Mouse (Mus musculus): ENCODE results near the gene Nav2. TPM values are rescaled to one million over a fixed set of nuclear protein-coding genes. Genes with fewer than 3 reads are reported as not detected.

Gene Nav2
- polyA plus RNA-seq, 1 experiment from 2014 or later = 24.2 TPM

DNA sequence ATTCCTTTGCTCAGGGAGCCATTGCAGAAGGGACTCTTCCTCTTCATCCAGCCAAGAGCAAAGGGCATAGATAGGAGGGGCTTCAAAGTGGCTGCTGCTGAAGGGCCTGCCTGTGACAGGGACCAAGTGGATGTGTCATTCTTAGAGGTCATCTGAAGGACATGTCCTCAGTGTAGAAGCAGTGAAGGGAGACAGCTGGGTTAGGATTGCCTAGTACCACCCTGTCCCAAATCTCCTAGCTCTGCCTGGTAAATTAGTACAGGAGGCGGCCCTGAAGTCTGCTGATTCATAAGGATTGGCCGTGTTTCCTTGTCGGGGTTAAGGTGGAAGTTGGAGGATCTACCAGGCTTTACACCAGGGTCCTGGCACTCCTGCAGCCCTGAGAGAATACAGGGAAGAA is 691.4 kb downstream of the Nav2 start:
- 85% methylated on average over 3 of the region's 3 CpGs for WGBS
- Histone ChIP-seq H3K27me3 (no peaks in the 10 kb centered on the region), H3K4me3 (no peak overlapping the region), H3K9me3 (no peaks in the 10 kb centered on the region), H3K9ac (no peak overlapping the region), H3K4me1 (replicated peaks) (no peaks in the 10 kb centered on the region), H3K36me3 (peaks cover 68% of the 10 kb centered on the region), H3K27ac (no peak overlapping the region), H3K4me2 (no peak overlapping the region)
- no peak for ATAC-seq (ENCODE audit: low FRiP score)

DNA sequence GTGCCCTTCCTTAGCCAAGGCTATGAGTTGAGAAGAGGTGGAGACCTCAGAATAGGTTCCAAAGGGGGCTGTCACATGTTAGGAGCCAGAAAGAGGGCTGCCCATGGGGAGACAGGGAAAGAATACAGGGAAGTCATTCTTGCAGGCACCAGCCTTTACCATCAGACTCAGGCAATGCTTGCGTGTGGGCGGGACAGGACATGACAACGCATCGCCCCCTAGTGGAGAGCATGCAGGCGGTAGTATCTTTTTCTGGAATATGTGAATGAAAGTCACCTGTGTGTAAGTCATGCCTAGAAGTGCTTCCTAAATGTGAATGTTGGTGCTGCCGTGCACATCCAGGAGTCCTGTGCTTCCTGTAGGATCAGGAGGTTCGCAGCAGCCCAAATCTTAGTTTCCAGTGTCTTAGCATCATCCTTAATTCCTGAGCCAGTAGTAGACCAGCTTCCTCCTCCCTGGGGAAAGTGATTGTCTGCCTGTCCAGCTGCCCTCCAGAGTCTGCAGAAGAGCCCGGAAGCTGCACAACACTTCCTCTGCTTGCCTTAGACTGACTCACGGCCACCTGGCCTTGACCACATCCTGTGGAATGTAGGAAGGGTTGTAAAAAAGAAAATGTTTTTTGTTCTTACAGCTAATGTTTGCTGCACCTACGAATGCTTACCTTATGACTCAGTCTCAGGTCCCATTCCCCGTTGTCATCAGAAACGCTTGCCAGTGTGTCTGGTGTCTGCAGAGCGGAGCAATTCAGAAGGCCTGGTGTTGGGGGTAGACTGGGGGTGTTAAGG is 692.9 kb downstream of the Nav2 start:
- Histone ChIP-seq H3K36me3 (peaks cover 67% of the 10 kb centered on the region), H3K9ac (no peak overlapping the region), H3K9me3 (no peaks in the 10 kb centered on the region), H3K4me2 (no peak overlapping the region), H3K27me3 (no peaks in the 10 kb centered on the region), H3K27ac (no peak overlapping the region), H3K4me1 (replicated peaks) (no peaks in the 10 kb centered on the region), H3K4me3 (no peak overlapping the region)
- ATAC-seq (ENCODE audit: low FRiP score) = peak; percentile 57; the same call in 1 of the 2 replicates
- WGBS = 62% methylated on average over 13 of the region's 13 CpGs

DNA sequence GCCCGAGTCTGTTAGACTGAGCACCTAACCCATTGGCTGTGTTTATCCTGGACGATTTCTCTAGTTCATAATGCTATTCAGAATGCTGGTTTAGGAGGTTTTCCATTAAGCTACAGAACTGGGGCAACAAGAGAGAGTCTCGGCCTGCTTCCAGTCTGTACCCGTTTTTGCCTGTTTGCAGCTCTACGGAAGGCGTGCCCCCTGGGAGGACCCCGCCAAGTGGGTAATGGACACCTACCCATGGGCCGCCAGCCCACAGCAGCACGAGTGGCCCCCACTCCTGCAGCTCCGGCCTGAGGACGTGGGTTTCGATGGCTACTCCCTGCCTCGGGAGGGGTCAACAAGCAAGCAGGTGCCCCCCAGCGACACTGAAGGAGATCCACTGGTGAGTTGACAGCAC is 695.7 kb downstream of the Nav2 start:
- Histone ChIP-seq H3K4me2 (no peak overlapping the region), H3K27me3 (0 out of 2 replicates have a peak, but pooled peaks cover 3% of the 10 kb centered on the region), H3K9ac (no peak overlapping the region), H3K4me3 (no peak overlapping the region), H3K4me1 (replicated peaks) (no peaks in the 10 kb centered on the region), H3K27ac (no peak overlapping the region), H3K9me3 (no peaks in the 10 kb centered on the region), H3K36me3 (peaks cover 48% of the 10 kb centered on the region)
- no peak for ATAC-seq (ENCODE audit: low FRiP score)
- WGBS = 91% methylated on average over 14 of the region's 14 CpGs

DNA sequence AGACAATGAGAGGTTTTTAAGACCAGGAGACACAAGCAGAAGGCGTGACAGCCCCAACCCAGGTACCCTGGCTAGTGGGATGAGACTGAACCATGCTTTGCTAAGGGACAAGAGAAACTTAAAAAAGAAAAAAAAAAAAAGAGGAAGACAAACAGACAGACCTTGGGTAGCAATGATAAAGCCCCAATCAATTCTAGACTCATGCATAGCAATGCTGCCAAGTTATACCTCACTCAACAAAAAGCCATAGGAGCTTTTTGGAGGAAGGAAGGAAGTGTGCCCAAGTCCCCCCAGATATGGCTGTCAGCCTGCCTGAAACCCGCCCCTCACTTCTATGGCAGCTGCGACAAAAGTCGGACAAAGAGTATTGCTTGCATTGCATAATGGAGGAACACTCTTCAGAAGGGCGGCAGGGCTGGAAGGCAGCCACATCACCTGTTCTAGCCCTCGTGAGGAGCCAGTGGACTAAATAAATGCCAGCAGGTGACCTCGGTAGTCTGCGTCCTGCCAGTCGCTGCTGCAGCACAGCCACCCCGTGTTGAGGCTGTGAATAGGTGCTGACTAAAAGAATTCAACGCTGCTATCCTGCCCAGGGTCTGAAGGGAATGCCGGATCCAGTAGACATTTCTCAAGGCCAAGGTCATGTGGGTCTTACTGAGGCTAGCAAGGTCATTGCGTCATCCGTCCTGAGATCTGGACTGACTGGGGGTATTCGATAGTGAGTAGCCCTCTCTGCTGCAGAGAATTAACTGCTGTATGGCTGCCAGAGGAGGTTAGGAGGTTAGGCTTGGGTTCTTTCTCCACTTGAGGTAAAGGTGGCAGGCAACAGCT is 696.7 kb downstream of the Nav2 start:
- Histone ChIP-seq H3K9me3 (no peaks in the 10 kb centered on the region), H3K27ac (no peak overlapping the region), H3K9ac (no peak overlapping the region), H3K4me2 (no peak overlapping the region), H3K4me1 (replicated peaks) (0 out of 2 replicates have a peak, but pooled peaks cover 2% of the 10 kb centered on the region), H3K36me3 (peaks cover 38% of the 10 kb centered on the region), H3K27me3 (0 out of 2 replicates have a peak, but pooled peaks cover 3% of the 10 kb centered on the region), H3K4me3 (no peak overlapping the region)
- ATAC-seq (ENCODE audit: low FRiP score) = no peak
- WGBS = 89% methylated on average over 15 of the region's 15 CpGs

DNA sequence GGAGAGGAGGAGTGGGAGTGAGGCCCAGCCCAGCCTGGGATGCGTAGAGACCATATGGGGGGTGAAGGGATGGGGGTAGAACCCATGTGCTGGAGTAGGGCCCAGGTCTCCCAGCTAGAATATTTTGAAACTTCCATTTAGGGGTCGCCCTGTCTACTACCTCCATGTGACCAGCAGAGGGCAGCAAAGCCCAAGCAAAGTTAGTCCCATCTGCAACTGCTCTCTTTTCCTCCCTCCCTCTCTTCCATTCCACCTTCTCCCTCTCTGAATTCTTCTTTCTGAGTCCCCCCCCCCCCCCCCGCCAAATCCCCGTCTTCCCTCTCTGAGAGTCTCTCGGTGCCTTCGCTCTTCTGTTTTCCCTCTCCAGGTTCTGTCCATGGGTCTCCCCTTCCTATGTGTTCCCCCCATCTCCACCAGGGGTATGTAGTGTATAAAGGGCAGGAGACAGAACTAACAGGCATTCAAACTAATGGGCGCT is 707.8 kb downstream of the Nav2 start:
- WGBS = 6% methylated on average over 6 of the region's 7 CpGs
- Histone ChIP-seq H3K9me3 (no peaks in the 10 kb centered on the region), H3K36me3 (no peaks in the 10 kb centered on the region), H3K9ac (no peak overlapping the region), H3K4me3 (no peak overlapping the region), H3K27ac (no peak overlapping the region), H3K4me1 (replicated peaks) (no peaks in the 10 kb centered on the region), H3K27me3 (peaks cover 86% of the 10 kb centered on the region), H3K4me2 (peak overlapping the region; percentile 26; the same call in 1 of the 2 replicates)
- peak; percentile 79 for ATAC-seq (ENCODE audit: low FRiP score)

DNA sequence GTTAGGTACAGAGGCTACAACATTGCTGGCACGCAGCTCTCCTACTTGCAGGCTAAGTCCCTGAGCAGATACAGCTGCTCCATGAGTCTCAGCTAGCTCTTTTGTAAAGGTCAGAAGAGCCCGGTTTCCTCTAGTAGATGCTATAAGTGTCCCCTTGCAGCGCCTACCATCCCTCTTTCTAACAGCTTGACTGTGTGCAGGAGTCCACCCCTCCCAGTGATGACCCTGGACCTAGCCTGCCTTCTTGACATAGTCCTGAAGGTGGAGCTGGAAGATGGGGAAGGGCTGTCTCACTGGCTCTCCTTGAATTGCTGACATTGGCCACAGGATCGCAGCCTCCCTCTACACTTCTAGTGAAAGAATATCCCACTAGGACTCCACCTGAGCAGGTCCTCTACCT is 708.6 kb downstream of the Nav2 start:
- Histone ChIP-seq H3K9ac (no peak overlapping the region), H3K4me3 (no peak overlapping the region), H3K27ac (no peak overlapping the region), H3K27me3 (peaks cover 90% of the 10 kb centered on the region), H3K4me1 (replicated peaks) (no peaks in the 10 kb centered on the region), H3K9me3 (no peaks in the 10 kb centered on the region), H3K4me2 (no peak overlapping the region), H3K36me3 (no peaks in the 10 kb centered on the region)
- WGBS = 74% methylated on average over 4 of the region's 4 CpGs
- ATAC-seq (ENCODE audit: low FRiP score) = no peak; the same call in 1 of the 2 replicates

DNA sequence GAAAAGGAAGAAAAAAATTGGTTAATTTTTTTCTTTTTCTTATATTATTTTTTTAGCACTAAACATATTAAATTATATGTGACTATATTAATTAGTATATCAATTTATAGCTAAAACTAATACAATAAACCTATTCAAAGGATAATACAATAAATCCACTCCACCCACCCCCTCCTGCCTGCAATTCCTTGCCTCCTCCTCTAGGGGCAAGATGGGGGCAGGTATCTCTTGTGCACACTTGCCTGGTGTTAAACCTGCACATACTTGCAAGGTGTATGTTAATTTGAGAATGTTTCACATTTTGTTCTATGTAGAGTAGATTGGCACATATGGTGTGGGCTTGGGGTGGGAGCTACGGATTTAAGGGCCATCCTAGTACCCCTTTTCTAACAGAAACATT is 711.6 kb downstream of the Nav2 start:
- Histone ChIP-seq H3K4me1 (replicated peaks) (no peaks in the 10 kb centered on the region), H3K9ac (no peak overlapping the region), H3K4me2 (no peak overlapping the region), H3K36me3 (no peaks in the 10 kb centered on the region), H3K4me3 (no peak overlapping the region), H3K27me3 (peaks cover 93% of the 10 kb centered on the region), H3K9me3 (no peaks in the 10 kb centered on the region), H3K27ac (no peak overlapping the region)
- WGBS = 89% methylated on average over 1 of the region's 1 CpGs
- no peak for ATAC-seq (ENCODE audit: low FRiP score)

DNA sequence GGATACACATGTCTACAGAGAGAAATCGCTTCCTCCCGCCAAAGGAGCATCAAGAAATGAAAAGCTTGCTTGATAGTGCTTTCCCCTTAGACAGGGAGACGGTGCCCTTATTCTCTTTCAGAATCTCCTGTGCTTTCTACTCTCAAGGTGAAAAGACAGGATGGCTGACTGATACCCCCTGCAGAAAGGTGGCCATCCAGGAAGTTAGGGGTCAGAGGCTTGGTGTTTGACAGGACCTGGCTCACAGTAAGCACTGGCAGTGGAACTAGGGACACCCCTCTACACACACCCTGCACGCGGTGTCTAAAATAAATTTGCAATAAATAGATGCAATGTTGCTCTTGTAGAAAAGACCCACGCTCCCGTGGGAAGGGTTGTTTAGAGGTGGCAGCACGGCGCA is 723.4 kb downstream of the Nav2 start:
- H3K4me2 ChIP-seq = no peak overlapping the region
- WGBS = 10% methylated on average over 9 of the region's 9 CpGs
- no peak overlapping the region for H3K9ac ChIP-seq

DNA sequence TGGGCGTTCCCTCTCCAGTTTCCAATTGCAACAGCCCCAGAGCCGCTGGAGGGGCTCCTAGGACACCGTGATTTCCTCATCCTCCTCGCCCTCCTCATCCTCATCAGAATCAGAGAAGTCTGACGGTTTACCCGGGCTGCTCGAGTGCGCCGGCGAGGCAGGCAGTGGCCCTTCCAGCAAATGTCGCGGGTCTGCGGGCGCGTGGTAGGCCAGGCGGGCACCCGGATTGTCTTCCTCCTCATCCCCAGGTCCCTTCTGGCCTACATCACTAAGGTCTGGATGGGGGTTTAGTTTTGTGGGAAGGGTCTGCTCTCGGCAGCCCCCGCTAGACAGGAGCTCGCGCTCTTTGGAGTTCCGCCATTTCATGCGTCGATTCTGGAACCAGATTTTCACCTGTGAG is 723.9 kb downstream of the Nav2 start:
- no peak for ATAC-seq (ENCODE audit: low FRiP score)
- 6% methylated on average over 24 of the region's 24 CpGs for WGBS
- Histone ChIP-seq H3K4me1 (replicated peaks) (peaks cover 24% of the 10 kb centered on the region), H3K27me3 (peaks cover 100% of the 10 kb centered on the region), H3K9me3 (no peaks in the 10 kb centered on the region), H3K9ac (no peak overlapping the region), H3K4me2 (no peak overlapping the region), H3K4me3 (no peak overlapping the region), H3K36me3 (no peaks in the 10 kb centered on the region), H3K27ac (no peak overlapping the region)

More for the DNA sequence above, 723.4 kb downstream of the Nav2 start:
- ATAC-seq (ENCODE audit: low FRiP score) = no peak
- Histone ChIP-seq H3K27ac (no peak overlapping the region), H3K4me1 (replicated peaks) (peaks cover 24% of the 10 kb centered on the region), H3K27me3 (peaks cover 100% of the 10 kb centered on the region), H3K36me3 (no peaks in the 10 kb centered on the region), H3K4me3 (no peak overlapping the region), H3K9me3 (no peaks in the 10 kb centered on the region)

DNA sequence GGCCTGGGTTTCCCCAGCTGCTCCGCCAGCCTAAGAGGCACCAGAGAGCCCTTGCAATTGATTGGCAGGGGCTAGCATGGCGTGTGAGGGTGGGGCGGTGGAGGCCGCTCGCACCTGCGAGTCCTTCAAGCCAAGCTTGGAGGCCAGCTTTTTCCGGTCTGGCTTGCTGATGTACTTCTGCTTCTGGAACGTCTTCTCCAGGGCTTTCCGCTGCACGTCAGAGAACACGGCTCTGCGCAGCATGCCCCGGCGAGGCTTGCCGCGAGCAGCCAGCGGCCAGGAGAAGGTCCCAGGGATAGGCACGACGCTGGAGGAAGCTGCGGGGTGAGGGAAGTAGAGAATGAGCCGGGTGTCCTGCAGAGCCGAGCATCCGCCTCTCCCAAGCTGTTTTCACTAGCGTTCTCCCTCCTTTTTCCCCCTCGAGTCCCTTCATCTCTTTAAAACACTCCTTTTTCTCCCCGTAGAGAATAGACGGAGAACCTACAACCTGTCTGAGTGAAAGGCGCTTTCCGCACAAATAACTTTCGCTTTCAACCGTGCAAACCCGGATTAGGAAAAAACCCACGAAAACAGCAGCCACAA is 725.0 kb downstream of the Nav2 start:
- H3K9me3 ChIP-seq = no peaks in the 10 kb centered on the region
- H3K4me1 ChIP-seq (replicated peaks) = peaks cover 24% of the 10 kb centered on the region
- ATAC-seq (ENCODE audit: low FRiP score) = peak; percentile 11; the same call in 1 of the 2 replicates
- peaks cover 99% of the 10 kb centered on the region for H3K27me3 ChIP-seq
- H3K4me3 ChIP-seq = peak overlapping the region; percentile 26
- no peaks in the 10 kb centered on the region for H3K36me3 ChIP-seq
- no peak overlapping the region for H3K27ac ChIP-seq
- peak overlapping the region; percentile 35; the same call in 1 of the 2 replicates for H3K4me2 ChIP-seq
- WGBS = under 1% methylated on average over 33 of the region's 33 CpGs
- no peak overlapping the region for H3K9ac ChIP-seq

DNA sequence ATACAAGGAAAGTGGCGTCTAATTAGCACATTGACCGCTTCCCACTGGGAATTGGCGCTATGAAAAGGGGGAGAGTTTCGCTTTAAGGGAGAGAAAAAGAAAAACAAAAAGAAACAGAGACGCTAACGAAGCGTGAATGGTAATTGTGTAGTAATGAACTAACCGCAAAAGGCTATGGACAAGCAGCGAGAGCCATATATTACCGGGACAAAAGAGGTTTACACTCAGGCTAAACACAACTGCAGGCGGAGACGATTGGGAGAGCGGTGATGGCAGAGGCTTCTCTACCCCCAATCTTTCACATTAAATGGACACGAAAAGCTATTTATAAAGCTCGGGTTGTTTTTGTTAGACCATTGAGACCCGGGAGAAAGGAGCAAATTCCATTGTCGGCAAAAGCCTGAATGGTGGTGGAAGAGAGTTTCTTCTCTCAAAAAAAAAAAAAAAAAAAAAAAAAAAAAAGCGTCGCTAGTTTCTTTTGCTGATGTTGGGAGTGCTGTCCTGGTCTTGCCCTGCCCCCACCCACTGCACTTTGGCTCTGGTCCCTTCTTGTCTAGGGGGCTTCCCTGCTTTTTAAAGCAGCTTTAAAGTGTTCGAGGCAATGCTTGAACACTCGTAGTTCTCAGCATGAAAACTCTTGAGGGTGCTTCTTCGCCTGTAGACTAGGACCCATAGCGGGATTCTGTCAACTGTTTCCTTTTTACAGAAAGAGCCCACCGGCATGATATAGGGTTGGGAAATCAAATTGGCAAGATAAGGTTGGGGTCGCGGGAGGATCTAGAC is 726.0 kb downstream of the Nav2 start:
- peak overlapping the region; percentile 35 for H3K4me2 ChIP-seq
- no peak for ATAC-seq (ENCODE audit: low FRiP score)
- H3K27me3 ChIP-seq = peaks cover 99% of the 10 kb centered on the region
- H3K36me3 ChIP-seq = no peaks in the 10 kb centered on the region
- H3K4me1 ChIP-seq (replicated peaks) = peaks cover 24% of the 10 kb centered on the region
- no peak overlapping the region for H3K9ac ChIP-seq
- H3K27ac ChIP-seq = no peak overlapping the region
- peak overlapping the region; percentile 26; the same call in 1 of the 2 replicates for H3K4me3 ChIP-seq
- no peaks in the 10 kb centered on the region for H3K9me3 ChIP-seq
- WGBS = 0% methylated on average over 26 of the region's 26 CpGs

All from hindbrain, embryonic 13.5 days (tissue).